Comparison of ENCODE assay signal across 20 mouse cellular contexts in the genomic region with DNA sequence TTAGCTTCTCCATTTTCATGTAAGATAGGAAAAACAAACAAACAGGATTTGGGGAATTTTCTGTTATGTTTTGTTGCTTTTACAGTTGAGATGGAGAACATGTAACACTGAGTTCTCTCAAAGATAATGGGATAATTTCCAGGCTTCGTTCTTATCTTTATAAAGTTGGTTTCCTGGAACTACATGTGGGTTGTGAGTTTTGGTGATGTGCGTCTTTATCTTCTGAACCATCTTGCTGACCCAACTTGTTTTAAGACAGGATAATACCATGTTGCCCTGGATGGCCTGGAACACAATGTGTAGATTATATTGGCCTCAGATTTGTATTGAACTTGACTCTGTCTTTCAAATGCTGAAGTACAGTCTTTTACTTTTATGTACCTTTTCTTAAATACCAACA.
DNase-seq lines count a peak whose midpoint lies in the region; ATAC-seq lines count a peak whose summit lies in the region.
"Had no signal": no experiment of that assay in that cellular context is flagged by ENCODE, and none has a peak within 500 bp of the region (broad histone marks: within the 10 kb centered on the region; RNA-seq: fewer than 3 reads in every experiment).

No protein-coding gene starts in this region.

- H3K4me1 ChIP-seq in liver, embryonic 12.5 days = no peaks in the 10 kb centered on the region
- H3K4me1 ChIP-seq in liver, embryonic 16.5 days (ENCODE audit: control insufficient read depth, low read depth, low read length) = no peaks in the 10 kb centered on the region
- H3K4me1 ChIP-seq: embryonic facial prominence, embryonic 13.5 days; forebrain, embryonic 12.5 days; hindbrain, embryonic 10.5 days; hindbrain, embryonic 15.5 days had no signal

- 18% methylated on average over 2 of the region's 2 CpGs for WGBS in liver, embryonic 12.5 days (ENCODE audit: insufficient replicate concordance)
- WGBS in liver, embryonic 16.5 days (ENCODE audit: insufficient replicate concordance) = 17% methylated on average over 2 of the region's 2 CpGs

- peak; percentile 96 for DNase-seq in 416B (ENCODE audit: low read depth)
- peak; percentile 4 for DNase-seq in MEL-GATA-1-ER (ENCODE audit: extremely low read depth, low read depth)
- no peak for DNase-seq in left cerebral cortex, postnatal 25 days (ENCODE audit: low spot score in 2 of 2)
- no peak for DNase-seq in urinary bladder, postnatal 14 days (ENCODE audit: low spot score)
- DNase-seq: adrenal gland, postnatal 14 days; cerebellum, adult 11 months; cerebellum, adult 9-10 months; cerebellum, postnatal 25 days; gastrocnemius, postnatal 10 days; heart, adult 2 months had no signal

- no peak overlapping the region for H3K4me2 ChIP-seq in liver, embryonic 12.5 days
- no peak overlapping the region for H3K4me2 ChIP-seq in liver, embryonic 16.5 days (ENCODE audit: low read depth, low read length)
- H3K4me2 ChIP-seq: embryonic facial prominence, embryonic 13.5 days; forebrain, embryonic 12.5 days; heart, embryonic 11.5 days; hindbrain, embryonic 15.5 days had no signal

- no peaks in the 10 kb centered on the region for H3K9me3 ChIP-seq in liver, embryonic 12.5 days (replicated peaks)
- no peaks in the 10 kb centered on the region for H3K9me3 ChIP-seq in liver, embryonic 16.5 days (replicated peaks; ENCODE audit: control insufficient read depth, low read length)
- H3K9me3 ChIP-seq: embryonic facial prominence, embryonic 13.5 days; forebrain, embryonic 12.5 days; hindbrain, embryonic 10.5 days; hindbrain, embryonic 15.5 days had no signal

- no peak overlapping the region for H3K9ac ChIP-seq in liver, embryonic 12.5 days
- no peak overlapping the region for H3K9ac ChIP-seq in liver, embryonic 16.5 days (ENCODE audit: low read depth, low read length)
- H3K9ac ChIP-seq: embryonic facial prominence, embryonic 13.5 days; forebrain, embryonic 12.5 days; hindbrain, embryonic 15.5 days had no signal

- H3K27ac ChIP-seq in liver, embryonic 12.5 days = no peak overlapping the region
- no peak overlapping the region for H3K27ac ChIP-seq in liver, embryonic 16.5 days (ENCODE audit: low read length)
- H3K27ac ChIP-seq: embryonic facial prominence, embryonic 13.5 days; forebrain, embryonic 12.5 days; heart, adult 2 months; hindbrain, embryonic 10.5 days; hindbrain, embryonic 15.5 days had no signal

- H3K27me3 ChIP-seq in liver, embryonic 12.5 days (replicated peaks) = no peaks in the 10 kb centered on the region
- no peaks in the 10 kb centered on the region for H3K27me3 ChIP-seq in liver, embryonic 16.5 days (ENCODE audit: control insufficient read depth, insufficient read depth, low read depth, low read length)
- H3K27me3 ChIP-seq: CH12.LX; embryonic facial prominence, embryonic 13.5 days; forebrain, embryonic 12.5 days; hindbrain, embryonic 15.5 days had no signal

- H3K36me3 ChIP-seq in liver, embryonic 12.5 days = no peaks in the 10 kb centered on the region
- H3K36me3 ChIP-seq in liver, embryonic 16.5 days (ENCODE audit: control insufficient read depth, insufficient read depth) = no peaks in the 10 kb centered on the region
- H3K36me3 ChIP-seq: embryonic facial prominence, embryonic 13.5 days; forebrain, embryonic 12.5 days; hindbrain, embryonic 10.5 days; hindbrain, embryonic 15.5 days had no signal

- H3K4me3 ChIP-seq in liver, embryonic 12.5 days = no peak overlapping the region
- no peak overlapping the region for H3K4me3 ChIP-seq in liver, embryonic 16.5 days (ENCODE audit: low read depth, low read length)
- H3K4me3 ChIP-seq: embryonic facial prominence, embryonic 13.5 days; forebrain, embryonic 12.5 days; heart, adult 2 months; hindbrain, embryonic 10.5 days; hindbrain, embryonic 15.5 days had no signal

- peak; percentile 79 for ATAC-seq in liver, embryonic 12.5 days
- peak; percentile 65 for ATAC-seq in liver, embryonic 16.5 days (ENCODE audit: low read depth)
- ATAC-seq in activated CD4-positive, CD25-positive, alpha-beta regulatory T cell, adult 4 months = no peak
- ATAC-seq: forebrain, embryonic 16.5 days had no signal

- intact Hi-C loops in left cerebral cortex, postnatal 25 days (cut with DNase I) = no loop called here

Comparison
In these comparisons a context has a peak if more than half of its experiments do, and no peak if none do; other contexts are left out.
1. DNase-seq: peak in 416B (single experiment) and MEL-GATA-1-ER (single experiment); none in left cerebral cortex, postnatal 25 days (0 of 2) and urinary bladder, postnatal 14 days (single experiment).